Mouse (Mus musculus): ENCODE results near the gene Rap2a.

- TF ChIP-seq CTCF (IDR thresholded peaks at IDR 0.05) (no peak), EP300 (IDR thresholded peaks at IDR 0.05) (no peak)
These were observed 42.6 kb downstream of the Rap2a start for GRCm38 (mm10) chr14:120520843-120521242.
